Mouse (Mus musculus): ENCODE data around the gene Scap.

DNA sequence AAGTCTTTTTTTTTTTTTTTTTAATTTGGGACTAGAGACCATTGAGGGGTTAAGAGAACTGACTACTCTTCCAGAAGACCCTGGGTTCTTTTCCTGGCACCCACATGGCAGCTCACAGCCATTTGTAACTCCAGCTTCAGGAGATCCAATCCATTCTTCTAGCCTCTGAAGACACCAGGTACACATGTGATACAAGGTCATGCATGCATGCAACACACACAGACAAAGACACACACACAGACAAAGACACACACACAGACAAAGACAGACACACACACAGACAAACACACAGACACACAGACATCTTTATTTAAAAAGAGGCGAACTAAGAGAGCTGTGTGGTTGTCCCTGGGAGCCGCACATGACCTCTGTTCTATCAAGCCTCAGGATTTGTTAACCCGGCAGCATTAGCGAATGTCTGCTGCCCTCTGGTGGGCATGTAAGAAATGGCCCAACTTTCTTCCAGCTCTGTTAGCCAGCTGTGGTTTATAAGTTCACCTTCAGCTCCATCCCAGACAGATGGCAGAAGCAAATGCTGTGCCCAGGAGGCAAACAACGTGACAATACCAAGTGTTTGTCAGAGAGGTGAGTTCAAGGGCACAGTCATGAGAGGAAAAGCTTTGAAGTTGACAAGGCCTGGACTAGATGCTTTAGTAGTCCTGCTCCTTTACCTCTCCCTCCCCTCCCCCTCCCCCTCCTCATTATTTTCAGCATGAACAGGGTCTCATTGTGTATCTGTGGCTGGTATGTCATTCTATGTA lies 36.0 kb upstream of the Scap start:
- TF ChIP-seq GATA1 (IDR thresholded peaks at IDR 0.05; ENCODE audit: low read length), result no peak
- TF ChIP-seq TAL1 (IDR thresholded peaks at IDR 0.05; ENCODE audit: low read length), result no peak
